Mouse (Mus musculus): ENCODE measurements at regions not wholly inside any gene's neighbourhood (a gene's known extent, or its start where the extent isn't known, plus 50 kb on each side); places are given as distances from the start of the nearest gene placed in this dataset.

DNA sequence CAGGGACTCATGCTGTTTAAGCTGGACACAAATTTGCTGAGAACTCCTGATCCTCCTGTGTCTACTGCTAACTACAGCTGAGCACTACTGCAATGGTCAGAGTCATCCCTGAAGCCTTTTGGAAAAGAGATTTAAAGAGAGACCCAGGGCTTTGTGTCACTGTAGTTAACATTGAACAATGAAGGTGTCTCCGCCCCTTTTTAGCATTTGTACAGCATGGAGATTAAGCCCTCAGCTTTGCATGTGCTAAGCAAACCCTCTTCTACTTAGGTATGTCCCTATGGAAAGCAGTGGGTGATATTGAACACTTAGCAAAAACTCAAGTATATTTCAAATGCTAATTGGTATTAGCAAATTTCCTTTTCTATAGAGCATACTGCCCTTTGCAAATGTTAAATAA is 231.6 kb downstream of the Etaa1 start:
- no peaks in the 10 kb centered on the region for H3K27me3 ChIP-seq (ENCODE audit: insufficient read depth, low read length)
- no peak for TF ChIP-seq CTCF (IDR thresholded peaks at IDR 0.05; ENCODE audit: low read depth)
- no peak overlapping the region for H3K4me3 ChIP-seq (replicated peaks; ENCODE audit: low read depth, low read length)
- H3K4me1 ChIP-seq (replicated peaks; ENCODE audit: insufficient read depth, low read length): peaks cover 4% of the 10 kb centered on the region; the same call in 1 of the 2 replicates
- no peak overlapping the region for H3K9ac ChIP-seq (ENCODE audit: low read depth, low read length)
- no peaks in the 10 kb centered on the region for H3K36me3 ChIP-seq (ENCODE audit: insufficient read depth, low read length)
- H3K4me2 ChIP-seq (ENCODE audit: low read length): no peak overlapping the region
- WGBS: 89% methylated on average over 1 of the region's 1 CpGs
- H3K27ac ChIP-seq: no peak overlapping the region
- DNase-seq (ENCODE audit: low spot score) (no peak), ATAC-seq (replicated peaks; ENCODE audit: low FRiP score, low read depth) (no peak)
- no peaks in the 10 kb centered on the region for H3K9me3 ChIP-seq (replicated peaks; ENCODE audit: low read length)

DNA sequence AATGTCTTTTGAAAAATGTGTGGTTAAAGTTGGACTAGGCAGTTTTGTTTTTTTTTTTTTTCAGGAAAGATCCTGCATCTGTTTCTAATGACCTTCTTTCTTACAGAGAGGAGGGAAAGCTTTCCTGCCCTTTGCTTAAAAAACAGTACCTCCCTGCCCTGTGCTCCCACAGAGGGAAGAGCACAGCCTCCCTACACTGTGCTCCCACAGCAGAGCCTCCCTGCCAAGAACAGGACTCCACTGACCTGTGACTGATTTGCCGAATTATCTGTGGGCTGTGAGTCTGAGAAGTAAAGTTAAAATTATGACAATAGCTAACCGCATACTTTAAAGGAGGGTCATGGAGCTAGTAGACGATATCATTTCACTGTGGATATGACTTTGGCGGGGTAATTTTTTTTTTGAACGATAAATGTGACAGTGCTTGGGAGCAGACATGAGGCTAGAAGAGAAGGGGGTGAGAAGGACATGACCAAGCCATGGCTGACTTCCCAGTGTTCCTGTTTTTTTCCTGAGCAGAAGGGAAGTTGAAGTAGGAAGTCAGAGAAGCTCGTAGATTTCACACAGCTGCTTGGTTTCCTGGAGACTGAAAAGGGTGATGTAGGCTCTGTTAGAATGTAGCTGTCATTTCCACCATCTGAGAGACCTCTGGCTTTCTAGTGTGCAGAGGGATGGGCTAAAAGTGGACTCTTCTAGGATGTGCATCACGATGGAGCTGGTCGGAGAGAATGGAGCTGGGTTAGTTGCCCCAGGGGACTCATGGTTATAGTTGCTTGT is 226.2 kb downstream of the Etaa1 start:
- ATAC-seq (replicated peaks; ENCODE audit: low FRiP score, low read depth): peak; percentile 65; the same call in 1 of the 2 replicates
- DNase-seq (ENCODE audit: low spot score): peak; percentile 93
- Histone ChIP-seq H3K9me3 (replicated peaks; ENCODE audit: low read length) (no peaks in the 10 kb centered on the region), H3K4me3 (replicated peaks; ENCODE audit: low read depth, low read length) (no peak overlapping the region), H3K4me2 (ENCODE audit: low read length) (peak overlapping the region; percentile 19; the same call in 1 of the 2 replicates), H3K36me3 (ENCODE audit: insufficient read depth, low read length) (no peaks in the 10 kb centered on the region), H3K9ac (ENCODE audit: low read depth, low read length) (no peak overlapping the region), H3K27me3 (ENCODE audit: insufficient read depth, low read length) (no peaks in the 10 kb centered on the region), H3K27ac (peak overlapping the region; percentile 56), H3K4me1 (replicated peaks; ENCODE audit: insufficient read depth, low read length) (peaks cover 4% of the 10 kb centered on the region; the same call in 1 of the 2 replicates)
- 22% methylated on average over 8 of the region's 8 CpGs for WGBS
- no peak for TF ChIP-seq CTCF (IDR thresholded peaks at IDR 0.05; ENCODE audit: low read depth)

- H3K4me2 ChIP-seq (ENCODE audit: low read length): no peak overlapping the region
- TF ChIP-seq CTCF (IDR thresholded peaks at IDR 0.05; ENCODE audit: low read depth): no peak
- no peak for ATAC-seq (replicated peaks; ENCODE audit: low FRiP score, low read depth)
- H3K27ac ChIP-seq: no peak overlapping the region
- H3K27me3 ChIP-seq (ENCODE audit: insufficient read depth, low read length): no peaks in the 10 kb centered on the region
- 71% methylated on average over 4 of the region's 4 CpGs for WGBS
- H3K4me1 ChIP-seq (replicated peaks; ENCODE audit: insufficient read depth, low read length): no peaks in the 10 kb centered on the region
- H3K9ac ChIP-seq (ENCODE audit: low read depth, low read length): no peak overlapping the region
- H3K36me3 ChIP-seq (ENCODE audit: insufficient read depth, low read length): no peaks in the 10 kb centered on the region
- H3K9me3 ChIP-seq (replicated peaks; ENCODE audit: low read length): no peaks in the 10 kb centered on the region
- DNase-seq (ENCODE audit: low spot score): no peak
- no peak overlapping the region for H3K4me3 ChIP-seq (replicated peaks; ENCODE audit: low read depth, low read length)
Measured at GRCm38 (mm10) chr11:17733075-17733474, 220.6 kb downstream of the Etaa1 start.

GRCm38 (mm10) chr11:17734519-17734918 is 219.2 kb downstream of the Etaa1 start:
- no peaks in the 10 kb centered on the region for H3K36me3 ChIP-seq (ENCODE audit: insufficient read depth, low read length)
- WGBS: 73% methylated on average over 2 of the region's 2 CpGs
- no peak for ATAC-seq (replicated peaks; ENCODE audit: low FRiP score, low read depth)
- no peaks in the 10 kb centered on the region for H3K4me1 ChIP-seq (replicated peaks; ENCODE audit: insufficient read depth, low read length)
- no peak for DNase-seq (ENCODE audit: low spot score)
- H3K9me3 ChIP-seq (replicated peaks; ENCODE audit: low read length): no peaks in the 10 kb centered on the region
- H3K27ac ChIP-seq: no peak overlapping the region
- no peaks in the 10 kb centered on the region for H3K27me3 ChIP-seq (ENCODE audit: insufficient read depth, low read length)
- no peak overlapping the region for H3K4me3 ChIP-seq (replicated peaks; ENCODE audit: low read depth, low read length)
- no peak overlapping the region for H3K4me2 ChIP-seq (ENCODE audit: low read length)
- no peak for TF ChIP-seq CTCF (IDR thresholded peaks at IDR 0.05; ENCODE audit: low read depth)
- no peak overlapping the region for H3K9ac ChIP-seq (ENCODE audit: low read depth, low read length)

- WGBS: 48% methylated on average over 5 of the region's 5 CpGs
- H3K4me1 ChIP-seq (replicated peaks; ENCODE audit: insufficient read depth, low read length): no peaks in the 10 kb centered on the region
- H3K4me3 ChIP-seq (replicated peaks; ENCODE audit: low read depth, low read length): no peak overlapping the region
- no peak overlapping the region for H3K4me2 ChIP-seq (ENCODE audit: low read length)
- H3K9ac ChIP-seq (ENCODE audit: low read depth, low read length): no peak overlapping the region
- H3K36me3 ChIP-seq (ENCODE audit: insufficient read depth, low read length): no peaks in the 10 kb centered on the region
- no peak for TF ChIP-seq CTCF (IDR thresholded peaks at IDR 0.05; ENCODE audit: low read depth)
- H3K27ac ChIP-seq: no peak overlapping the region
- ATAC-seq (replicated peaks; ENCODE audit: low FRiP score, low read depth) (no peak), DNase-seq (ENCODE audit: low spot score) (no peak)
- no peaks in the 10 kb centered on the region for H3K27me3 ChIP-seq (ENCODE audit: insufficient read depth, low read length)
- H3K9me3 ChIP-seq (replicated peaks; ENCODE audit: low read length): no peaks in the 10 kb centered on the region
Measured at GRCm38 (mm10) chr11:17738879-17739278, 214.8 kb downstream of the Etaa1 start.

DNA sequence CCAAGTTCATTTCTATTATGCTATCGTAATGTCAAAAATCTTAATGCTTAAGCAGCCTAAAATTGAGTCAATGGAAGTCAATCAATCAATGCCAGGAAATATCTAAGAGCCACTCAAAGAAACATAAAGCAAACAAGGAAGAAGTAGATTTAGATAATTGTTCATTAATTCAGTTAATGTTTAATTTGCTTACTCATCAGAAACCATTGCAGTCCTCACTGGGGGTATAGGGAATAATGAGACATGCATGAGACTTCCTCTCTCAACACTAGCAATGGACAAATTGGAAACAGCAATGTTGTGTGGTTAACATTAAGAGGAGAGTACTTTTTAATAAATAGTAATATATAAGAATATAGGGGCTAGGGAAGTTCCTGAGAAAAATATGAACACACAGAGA is 209.9 kb downstream of the Etaa1 start:
- 89% methylated on average over 1 of the region's 1 CpGs for WGBS
- no peak overlapping the region for H3K9ac ChIP-seq (ENCODE audit: low read depth, low read length)
- H3K36me3 ChIP-seq (ENCODE audit: insufficient read depth, low read length): no peaks in the 10 kb centered on the region
- ATAC-seq (replicated peaks; ENCODE audit: low FRiP score, low read depth): no peak
- H3K27ac ChIP-seq: no peak overlapping the region
- TF ChIP-seq CTCF (IDR thresholded peaks at IDR 0.05; ENCODE audit: low read depth): no peak
- no peak for DNase-seq (ENCODE audit: low spot score)
- H3K9me3 ChIP-seq (replicated peaks; ENCODE audit: low read length): no peaks in the 10 kb centered on the region
- H3K4me2 ChIP-seq (ENCODE audit: low read length): no peak overlapping the region
- no peaks in the 10 kb centered on the region for H3K27me3 ChIP-seq (ENCODE audit: insufficient read depth, low read length)
- H3K4me1 ChIP-seq (replicated peaks; ENCODE audit: insufficient read depth, low read length): no peaks in the 10 kb centered on the region
- H3K4me3 ChIP-seq (replicated peaks; ENCODE audit: low read depth, low read length): no peak overlapping the region

All from kidney, postnatal 0 days (tissue).